Mouse (Mus musculus) kidney, adult 2 months (tissue): ENCODE results near the gene Rnf214. TPM values are rescaled to one million over a fixed set of nuclear protein-coding genes. Genes with fewer than 3 reads are reported as not detected.

Source experiments
- DNase-seq: peaks from one replicate; pipeline ENCODE4 v3.0.0; 2021
- H3K27ac ChIP-seq: fragments of 200-500 bp; 2 replicates; pipeline ENCODE4 v1.5.1; 2012; ENCODE audit warnings: low read depth, low read length, control low read depth, inconsistent platforms; ENCODE audit not compliant: insufficient read depth
- H3K27me3 ChIP-seq: fragments of 200-500 bp; replicated peaks from 2 replicates; pipeline ENCODE4 v1.6.1; 2012; ENCODE audit warnings: mild to moderate bottlenecking, moderate library complexity, low read length, inconsistent platforms; ENCODE audit not compliant: control insufficient read depth, insufficient read depth
- H3K36me3 ChIP-seq: fragments of 200-500 bp; 2 replicates; pipeline ENCODE4 v1.6.1; 2012; ENCODE audit warnings: mild to moderate bottlenecking, moderate library complexity, low read length, inconsistent platforms; ENCODE audit not compliant: control insufficient read depth, insufficient read depth
- H3K4me1 ChIP-seq: fragments of 200-500 bp; 2 replicates; pipeline ENCODE4 v1.6.1; 2011; ENCODE audit warnings: low read length; ENCODE audit not compliant: control insufficient read depth, insufficient read depth
- H3K4me3 ChIP-seq: fragments of 200-500 bp; 2 replicates; pipeline ENCODE4 v1.5.1; 2011; ENCODE audit warnings: mild to moderate bottlenecking, low read depth, low read length, control low read depth; ENCODE audit not compliant: insufficient read depth
- CTCF ChIP-seq: fragments of 200-500 bp; conservative IDR thresholded peaks from 2 replicates; pipeline ENCODE4 v1.5.1; 2011; ENCODE audit warnings: low read depth, mild to moderate bottlenecking, control low read depth, low read length, moderate library complexity, mixed read lengths; ENCODE audit not compliant: insufficient read depth, insufficient read length
- POLR2A ChIP-seq: fragments of 200-500 bp; IDR thresholded peaks from one replicate; pipeline ENCODE4 v1.6.1; 2011; ENCODE audit warnings: low read depth, low read length, control low read depth
- WGBS: fragments of 180-500 bp; shearing (Covaris S2); methylation state at CpG from one replicate; pipeline ENCODE4 v1.1.7; 2018; 5-methylcytosine and 5-hydroxymethylcytosine counted together
- polyA plus RNA-seq: library from polyadenylated mRNA; depleted of rRNA; stranded (reverse); fragments of >200 nt; gene quantifications from 2 replicates; pipeline ENCODE4 v1.2.3, GENCODE M21; 2012

The Rnf214 gene
- polyA plus RNA-seq, 1 experiment, result 17.0 TPM

DNA sequence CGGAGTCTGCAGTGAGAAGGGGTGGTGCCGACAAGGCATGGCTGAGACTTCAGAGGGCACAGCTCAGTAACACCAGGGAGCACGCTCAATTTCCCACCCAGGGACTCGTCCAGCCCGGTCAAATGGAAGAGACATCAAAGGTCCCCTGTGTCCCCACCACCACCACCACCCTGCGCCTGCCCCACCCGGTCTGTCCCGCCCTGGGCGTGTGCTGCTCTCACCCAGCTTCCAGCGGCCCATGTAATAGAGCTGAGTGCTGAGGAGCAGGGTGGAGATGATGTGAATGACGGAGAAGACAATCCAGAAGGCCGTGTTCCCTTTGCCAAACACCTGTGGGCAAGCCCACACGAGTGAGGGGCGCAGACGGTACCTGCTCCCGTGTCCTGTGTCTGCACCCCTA, 35.8 kb upstream of the Rnf214 start:
- WGBS, result 90% methylated on average over 16 of the region's 16 CpGs
- H3K4me3 ChIP-seq, result no peak overlapping the region

DNA sequence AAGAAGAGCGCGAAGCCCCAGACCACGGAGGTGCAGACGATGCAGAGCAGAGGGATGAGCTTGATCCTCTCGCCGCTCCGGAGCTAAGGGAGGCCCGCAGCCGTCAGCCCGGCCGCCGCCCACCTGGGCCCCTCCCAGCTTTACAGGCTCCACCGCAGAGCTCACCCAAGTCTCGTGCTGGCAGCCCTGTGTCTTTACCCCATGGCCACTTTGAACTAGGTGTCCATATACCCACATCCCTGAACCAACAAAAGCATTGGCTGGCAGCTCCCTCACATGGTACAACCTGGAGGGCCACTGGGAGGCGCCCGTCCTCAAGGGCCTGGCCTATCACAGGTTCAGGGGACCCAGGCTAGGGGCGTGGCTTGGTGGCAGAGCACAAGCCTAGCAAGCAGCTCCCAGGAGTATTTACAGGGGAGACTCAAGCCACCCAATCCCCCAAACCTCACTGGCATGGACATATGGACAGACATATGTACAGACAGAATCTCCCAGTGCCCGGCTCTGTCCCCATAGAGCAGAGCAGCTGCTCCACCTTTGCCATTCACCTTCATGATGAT, 34.7 kb upstream of the Rnf214 start:
- Histone ChIP-seq H3K4me3 (no peak overlapping the region), H3K27ac (no peak overlapping the region), H3K4me1 (no peaks in the 10 kb centered on the region; the same call in 1 of the 2 replicates), H3K36me3 (peaks cover 6% of the 10 kb centered on the region; the same call in 1 of the 2 replicates), H3K27me3 (no peaks in the 10 kb centered on the region)
- 77% methylated on average over 18 of the region's 18 CpGs for WGBS
- TF ChIP-seq POLR2A (no peak), CTCF (no peak)
- DNase-seq, result no peak

More for the DNA sequence above, 35.8 kb upstream of the Rnf214 start:
- Histone ChIP-seq H3K27me3 (no peaks in the 10 kb centered on the region), H3K27ac (no peak overlapping the region), H3K4me1 (no peaks in the 10 kb centered on the region), H3K36me3 (peaks cover 6% of the 10 kb centered on the region; the same call in 1 of the 2 replicates)
- TF ChIP-seq CTCF (no peak), POLR2A (no peak)
- no peak for DNase-seq

DNA sequence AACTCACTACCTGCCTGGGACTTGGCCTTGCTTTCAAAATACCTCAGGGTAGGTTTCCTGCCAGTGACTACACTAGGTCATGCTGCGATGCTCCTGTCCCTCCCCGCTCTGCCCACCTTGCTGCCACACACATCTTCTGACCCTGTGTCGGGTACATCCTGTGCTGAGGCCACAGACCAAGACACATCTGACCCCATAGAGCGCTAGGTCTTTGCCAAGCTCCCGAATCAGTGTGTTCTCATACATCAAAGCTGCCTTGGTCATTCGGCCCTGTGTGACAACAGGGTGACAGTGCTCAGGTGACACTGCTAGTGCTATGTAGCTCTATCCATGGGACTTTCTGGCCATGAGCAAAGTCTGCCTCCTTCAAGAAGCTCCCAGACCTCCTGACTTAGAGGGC, 33.1 kb upstream of the Rnf214 start:
- WGBS, result 76% methylated on average over 6 of the region's 6 CpGs
- no peak for TF ChIP-seq POLR2A
- TF ChIP-seq CTCF, result no peak
- Histone ChIP-seq H3K27me3 (no peaks in the 10 kb centered on the region), H3K4me3 (no peak overlapping the region), H3K36me3 (peaks cover 4% of the 10 kb centered on the region; the same call in 1 of the 2 replicates), H3K4me1 (no peaks in the 10 kb centered on the region; the same call in 1 of the 2 replicates), H3K27ac (no peak overlapping the region)
- no peak for DNase-seq

DNA sequence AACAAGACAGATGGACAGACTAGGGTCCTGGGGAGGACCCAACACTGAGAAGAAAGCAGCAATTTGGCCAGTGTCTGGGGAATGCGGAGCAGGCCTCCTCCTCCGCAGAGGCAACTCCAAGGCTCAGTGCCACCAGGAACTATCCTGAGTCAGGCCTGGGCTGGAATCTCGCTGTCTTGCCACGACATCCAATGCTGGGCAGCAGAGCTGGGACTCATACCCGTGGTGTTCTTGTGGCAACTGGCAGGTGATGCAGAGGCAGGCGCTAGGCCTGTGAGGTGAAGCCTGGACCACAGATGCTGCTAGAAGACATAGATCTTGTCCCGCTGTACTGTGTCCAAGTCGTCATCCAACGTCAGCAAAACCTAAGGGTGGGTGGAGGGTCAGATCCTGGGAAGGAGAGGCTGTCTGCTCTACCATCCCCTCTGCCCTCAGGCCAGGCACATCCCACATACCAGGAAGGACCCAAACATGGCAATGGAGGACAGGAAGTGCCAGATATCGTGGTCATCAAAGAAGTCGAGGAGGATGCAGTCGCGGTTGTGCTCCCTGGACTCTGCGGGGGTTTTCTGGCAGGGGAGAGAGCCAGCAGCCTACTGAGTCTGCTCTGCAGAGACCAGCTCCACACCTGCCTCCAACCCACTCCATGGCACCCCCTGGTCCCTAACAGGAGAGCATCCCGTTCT, 32.4 kb upstream of the Rnf214 start:
- no peak for DNase-seq
- 67% methylated on average over 15 of the region's 15 CpGs for WGBS
- H3K36me3 ChIP-seq, result peaks cover 4% of the 10 kb centered on the region; the same call in 1 of the 2 replicates

DNA sequence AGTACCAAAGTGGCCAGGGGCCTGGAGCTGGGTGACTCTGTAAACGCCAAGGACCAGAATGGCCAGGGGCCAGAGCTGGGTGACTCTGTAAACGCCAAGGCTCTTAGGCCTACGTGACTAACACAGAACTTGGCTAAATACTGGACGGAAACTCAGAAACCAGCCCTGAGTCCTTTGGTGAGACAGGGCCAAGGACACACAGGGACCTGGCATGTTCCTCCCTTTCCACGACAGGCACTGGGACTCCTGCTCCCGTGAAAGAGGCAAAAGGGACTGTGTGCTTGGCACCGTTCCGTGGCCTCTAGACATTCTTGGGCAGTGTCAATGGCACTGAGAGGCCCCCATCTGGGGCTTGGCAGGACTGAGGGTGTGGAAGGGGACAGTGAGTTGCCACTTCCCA, 31.4 kb upstream of the Rnf214 start:
- Histone ChIP-seq H3K36me3 (peaks cover 4% of the 10 kb centered on the region; the same call in 1 of the 2 replicates), H3K4me1 (peaks cover 1% of the 10 kb centered on the region; the same call in 1 of the 2 replicates), H3K27ac (peak overlapping the region; percentile 53), H3K27me3 (no peaks in the 10 kb centered on the region), H3K4me3 (no peak overlapping the region)
- 71% methylated on average over 8 of the region's 8 CpGs for WGBS
- TF ChIP-seq CTCF, result no peak
- no peak for TF ChIP-seq POLR2A
- peak; percentile 52 for DNase-seq

More for the DNA sequence above, 32.4 kb upstream of the Rnf214 start:
- no peak for TF ChIP-seq POLR2A
- TF ChIP-seq CTCF, result no peak
- H3K27ac ChIP-seq, result no peak overlapping the region
- H3K27me3 ChIP-seq, result no peaks in the 10 kb centered on the region
- no peak overlapping the region for H3K4me3 ChIP-seq
- no peaks in the 10 kb centered on the region; the same call in 1 of the 2 replicates for H3K4me1 ChIP-seq

DNA sequence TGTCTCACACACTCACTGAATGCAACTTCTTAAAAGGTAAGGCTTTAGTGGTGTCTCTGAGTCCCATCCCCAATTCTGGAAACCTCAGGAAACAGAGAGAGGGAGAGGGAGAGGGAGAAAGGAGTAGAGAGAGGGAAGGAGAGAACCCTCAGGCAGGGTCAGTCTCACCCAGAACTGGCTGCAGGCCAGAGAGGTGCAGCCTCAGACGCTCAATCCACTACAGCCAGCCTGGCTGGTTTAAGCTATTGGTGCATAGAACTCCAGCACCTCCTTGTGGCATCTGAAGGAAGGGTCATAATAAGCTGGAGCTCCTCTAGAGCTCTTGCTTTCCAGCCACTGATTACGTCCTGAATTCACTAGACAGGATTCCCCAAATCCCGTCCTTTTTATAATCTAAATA, 30.2 kb upstream of the Rnf214 start:
- TF ChIP-seq POLR2A (no peak), CTCF (peak; percentile 90)
- Histone ChIP-seq H3K27me3 (no peaks in the 10 kb centered on the region), H3K4me3 (no peak overlapping the region), H3K36me3 (no peaks in the 10 kb centered on the region), H3K4me1 (peaks cover 5% of the 10 kb centered on the region; the same call in 1 of the 2 replicates), H3K27ac (peak overlapping the region; percentile 36; the same call in 1 of the 2 replicates)
- 12% methylated on average over 3 of the region's 3 CpGs for WGBS
- DNase-seq, result peak; percentile 88

DNA sequence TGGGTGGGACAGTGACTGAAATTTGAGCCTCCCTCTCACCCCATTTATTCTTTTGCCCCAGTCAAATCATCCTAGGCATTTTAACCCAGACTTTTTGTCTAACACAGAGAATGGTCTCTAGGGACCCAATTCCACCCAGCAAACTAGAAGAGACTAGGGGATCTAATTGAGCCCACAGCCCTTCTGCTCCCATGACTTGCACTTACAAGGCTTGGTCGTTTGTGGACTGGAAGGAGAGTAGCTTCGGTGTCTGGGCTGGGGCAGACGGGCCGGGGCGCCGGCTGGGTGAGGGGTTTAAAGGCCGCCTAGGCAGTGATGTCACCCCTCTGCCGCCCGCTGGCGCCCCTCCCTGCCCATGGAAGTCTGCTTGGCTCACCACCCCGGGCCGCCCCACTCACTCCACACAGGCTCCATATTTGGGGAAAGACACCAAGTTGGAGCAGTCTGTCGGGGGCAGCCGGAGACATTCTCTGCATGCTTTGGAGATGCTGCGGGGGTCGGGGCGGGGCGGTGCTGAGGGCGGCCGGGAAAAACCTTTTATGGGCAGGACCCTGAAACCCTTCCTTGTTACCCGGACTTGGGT, 29.0 kb upstream of the Rnf214 start, which contains the start of gene Tagln:
Gene Tagln (minus strand): TSS at position 431 of the 583 bp plus-strand sequence.
- H3K27ac ChIP-seq, result peak within 1 kb of the TSS; percentile 36
- peak; percentile 60 for DNase-seq
- TF ChIP-seq POLR2A, result no peak
- TF ChIP-seq CTCF, result no peak
- peak within 1 kb of the TSS; percentile 6; the same call in 1 of the 2 replicates for H3K4me3 ChIP-seq
- peaks cover 5% of the 10 kb centered on the region; the same call in 1 of the 2 replicates for H3K4me1 ChIP-seq
- H3K36me3 ChIP-seq, result no peaks in the 10 kb centered on the region
- 24% methylated on average over 21 of the region's 21 CpGs for WGBS
- H3K27me3 ChIP-seq, result no peaks in the 10 kb centered on the region
